Mouse (Mus musculus) liver, embryonic 14.5 days (tissue): Measurements from ENCODE around the gene Rtf2. TPM values are rescaled to one million over a fixed set of nuclear protein-coding genes. Genes with fewer than 3 reads are reported as not detected.

Experiments
- ATAC-seq: fragments of 200-750 bp; cut with Nextera tagmentation; 2 replicates; pipeline ENCODE4 v1.8.0; 2017; ENCODE audit warnings: moderate number of reproducible peaks, mild to moderate bottlenecking, moderate library complexity; ENCODE audit not compliant: insufficient read depth
- DNase-seq, 3 experiments: peaks; one replicate each; pipeline ENCODE4 v3.0.0-alpha.2; 2012 to 2013; ENCODE audit warnings: low read depth in 3 of 3, low spot score in 3 of 3
- H3K27ac ChIP-seq: fragments of 300-500 bp; sonication (generic); 2 replicates; pipeline ENCODE4 v1.5.1; 2014; ENCODE audit warnings: moderate library complexity, mild to moderate bottlenecking, control low read depth, inconsistent platforms
- H3K27me3 ChIP-seq: fragments of 300-500 bp; sonication (generic); 2 replicates; pipeline ENCODE4 v1.6.1; 2014; ENCODE audit warnings: mild to moderate bottlenecking, low read length, moderate library complexity; ENCODE audit not compliant: control insufficient read depth, insufficient read depth
- H3K36me3 ChIP-seq: fragments of 300-500 bp; sonication (generic); replicated peaks from 2 replicates; pipeline ENCODE4 v1.6.1; 2014; ENCODE audit warnings: low read depth; ENCODE audit not compliant: control insufficient read depth, insufficient read depth
- H3K4me1 ChIP-seq, 2 experiments: fragments of 200-500 bp in 1 of 2; fragments of 300-500 bp in 1 of 2; sonication (generic) in 1 of 2; replicated peaks; 2 replicates each; pipeline ENCODE4 v1.6.1; 2012 to 2014; ENCODE audit warnings: antibody characterized with exemption in 1 of 2, inconsistent platforms in 1 of 2, low read length in 1 of 2; ENCODE audit not compliant: control insufficient read depth in 2 of 2, insufficient read depth in 2 of 2
- H3K4me2 ChIP-seq: fragments of 300-500 bp; sonication (generic); 2 replicates; pipeline ENCODE4 v1.6.1; 2014; ENCODE audit warnings: low read depth, mild to moderate bottlenecking, control low read depth, moderate library complexity
- H3K4me3 ChIP-seq, 2 experiments: fragments of 200-500 bp in 1 of 2; fragments of 300-500 bp in 1 of 2; sonication (generic) in 1 of 2; 2 replicates each; pipeline ENCODE4 v1.5.1; 2012 to 2014; ENCODE audit warnings: low read depth in 2 of 2, low read length in 2 of 2, mild to moderate bottlenecking in 2 of 2, control low read depth in 1 of 2, inconsistent platforms in 1 of 2, moderate library complexity in 1 of 2; ENCODE audit not compliant: insufficient read depth in 1 of 2
- H3K9ac ChIP-seq: fragments of 300-500 bp; sonication (generic); replicated peaks from 2 replicates; pipeline ENCODE4 v1.6.1; 2014; ENCODE audit warnings: mild to moderate bottlenecking, control low read depth, moderate library complexity
- H3K9me3 ChIP-seq: fragments of 300-500 bp; sonication (generic); 2 replicates; pipeline ENCODE4 v1.6.1; 2016; ENCODE audit warnings: low read length, mixed read lengths; ENCODE audit not compliant: control insufficient read depth
- CTCF ChIP-seq: IDR thresholded peaks from 2 replicates; pipeline ENCODE4 v1.5.1; 2016; ENCODE audit warnings: antibody characterized with exemption, low read depth, control low read depth
- EP300 ChIP-seq: IDR thresholded peaks from 2 replicates; pipeline ENCODE4 v1.6.1; 2016; ENCODE audit warnings: antibody characterized with exemption, low read depth
- WGBS: fragments of 180-500 bp; shearing (Covaris S2); extraction: QIAGEN DNeasy Blood & Tissue Kit; methylation state at CpG from one replicate; pipeline ENCODE4 v1.1.7; 2014; ENCODE audit not compliant: insufficient replicate concordance; 5-methylcytosine and 5-hydroxymethylcytosine counted together
- polyA plus RNA-seq, 2 experiments: library from polyadenylated mRNA; depleted of rRNA in 1 of 2; stranded (reverse) in 1 of 2; unstranded in 1 of 2; fragments of >200 nt; fragmentation: Nextera tagmentation in 1 of 2; extraction: Ambion mirVana in 1 of 2; gene quantifications; 2 replicates each; pipeline versions ENCODE4 v1.2.1 to v1.2.3; 2012 to 2014

Rtf2 gene
- polyA plus RNA-seq, 2 experiments = 22.5 to 39.7 TPM

DNA sequence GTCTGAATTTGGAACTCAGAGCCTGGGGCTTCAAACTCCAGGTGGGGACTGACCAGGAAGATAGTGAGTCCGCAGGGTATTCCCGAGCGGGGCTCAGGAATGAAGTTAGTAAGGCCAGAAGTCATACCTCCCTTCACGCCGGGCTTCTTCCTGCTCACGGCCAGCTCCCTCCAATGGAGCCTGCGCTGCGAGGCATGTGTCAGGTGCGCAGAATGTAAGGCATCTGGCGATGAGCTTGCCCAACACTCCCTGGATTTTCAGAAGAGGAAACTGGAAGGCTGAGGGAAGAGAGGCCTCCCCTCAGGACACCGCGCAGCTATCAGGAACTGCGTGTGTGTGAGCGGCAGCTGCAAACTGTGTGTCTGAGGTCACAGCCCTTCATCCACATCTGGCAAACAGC, 61.8 kb downstream of the Rtf2 start:
- TF ChIP-seq CTCF (no peak), EP300 (no peak)
- H3K36me3 ChIP-seq = no peaks in the 10 kb centered on the region
- H3K27me3 ChIP-seq = no peaks in the 10 kb centered on the region
- no peak overlapping the region for H3K27ac ChIP-seq
- DNase-seq (no peak), ATAC-seq (no peak)
- no peak overlapping the region for H3K9ac ChIP-seq
- WGBS = 66% methylated on average over 14 of the region's 14 CpGs
- no peak overlapping the region for H3K4me2 ChIP-seq
- no peaks in the 10 kb centered on the region for H3K9me3 ChIP-seq
- H3K4me1 ChIP-seq = peaks cover 0 to 5% of the 10 kb centered on the region in 2 experiments; a peak in 3 of 4 replicates
- no peak overlapping the region for H3K4me3 ChIP-seq

DNA sequence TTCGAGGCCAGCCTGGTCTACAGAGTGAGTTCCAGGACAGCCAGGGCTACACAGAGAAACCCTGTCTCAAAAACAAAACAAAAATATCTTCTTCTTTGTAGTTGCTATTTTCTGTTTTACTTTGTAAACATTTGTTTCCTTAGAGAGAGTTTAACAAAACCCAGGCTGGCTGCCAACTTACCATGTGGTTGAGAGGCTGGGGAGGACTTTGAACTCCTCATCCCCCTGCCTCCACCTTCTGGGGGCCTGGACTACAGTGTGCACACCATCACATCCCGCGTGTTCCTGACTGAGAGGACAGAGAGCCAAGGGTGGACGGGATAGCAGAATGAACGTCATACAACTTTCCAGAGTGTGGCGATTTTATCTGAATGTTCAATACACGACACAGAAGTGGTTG, 65.8 kb downstream of the Rtf2 start:
- 60% methylated on average over 7 of the region's 7 CpGs for WGBS
- H3K4me1 ChIP-seq = no peaks in the 10 kb centered on the region
- no peak overlapping the region for H3K9ac ChIP-seq
- H3K9me3 ChIP-seq = no peaks in the 10 kb centered on the region
- H3K27ac ChIP-seq = no peak overlapping the region
- TF ChIP-seq CTCF (no peak), EP300 (no peak)
- no peak for ATAC-seq
- no peak for DNase-seq
- no peak overlapping the region for H3K4me3 ChIP-seq
- no peak overlapping the region for H3K4me2 ChIP-seq
- H3K27me3 ChIP-seq = no peaks in the 10 kb centered on the region
- no peaks in the 10 kb centered on the region for H3K36me3 ChIP-seq

DNA sequence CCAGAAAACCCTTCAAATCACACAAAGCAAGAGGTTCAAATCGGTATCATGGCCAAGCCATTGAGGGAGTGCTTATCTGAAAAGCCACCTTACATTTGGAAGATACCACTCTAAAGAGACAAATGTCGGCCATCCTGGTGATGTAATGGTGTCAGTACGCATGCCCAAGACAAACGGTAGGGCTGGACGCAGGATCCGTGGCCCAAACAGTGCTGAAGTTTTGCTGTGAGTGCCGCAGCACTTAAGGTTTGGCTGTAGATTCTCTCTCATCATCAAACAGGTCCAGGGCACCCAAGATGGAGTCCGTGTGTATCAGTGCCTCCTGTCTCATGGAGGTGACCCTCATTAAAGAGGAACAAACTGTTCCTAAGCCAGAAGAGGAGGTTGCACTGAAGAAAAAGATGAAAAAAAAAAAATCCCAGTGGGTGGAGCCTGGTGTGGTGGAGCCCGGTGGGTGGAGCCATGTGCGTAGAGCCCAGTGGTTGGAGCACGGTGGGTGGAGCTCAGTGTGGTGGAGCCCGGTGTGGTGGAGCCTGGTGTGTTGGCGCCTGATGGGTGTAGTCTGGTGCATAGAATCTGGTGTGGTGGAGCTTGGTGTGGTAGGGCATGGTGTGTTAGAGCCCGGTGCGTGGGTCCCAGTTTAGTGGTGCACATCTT, 69.8 kb downstream of the Rtf2 start:
- Histone ChIP-seq H3K4me1 (no peaks in the 10 kb centered on the region), H3K27ac (no peak overlapping the region), H3K4me3 (no peak overlapping the region), H3K4me2 (no peak overlapping the region), H3K9ac (no peak overlapping the region), H3K36me3 (no peaks in the 10 kb centered on the region), H3K27me3 (no peaks in the 10 kb centered on the region), H3K9me3 (no peaks in the 10 kb centered on the region)
- TF ChIP-seq CTCF = no peak
- no peak for TF ChIP-seq EP300
- 60% methylated on average over 15 of the region's 15 CpGs for WGBS
- ATAC-seq = no peak
- no peak for DNase-seq

DNA sequence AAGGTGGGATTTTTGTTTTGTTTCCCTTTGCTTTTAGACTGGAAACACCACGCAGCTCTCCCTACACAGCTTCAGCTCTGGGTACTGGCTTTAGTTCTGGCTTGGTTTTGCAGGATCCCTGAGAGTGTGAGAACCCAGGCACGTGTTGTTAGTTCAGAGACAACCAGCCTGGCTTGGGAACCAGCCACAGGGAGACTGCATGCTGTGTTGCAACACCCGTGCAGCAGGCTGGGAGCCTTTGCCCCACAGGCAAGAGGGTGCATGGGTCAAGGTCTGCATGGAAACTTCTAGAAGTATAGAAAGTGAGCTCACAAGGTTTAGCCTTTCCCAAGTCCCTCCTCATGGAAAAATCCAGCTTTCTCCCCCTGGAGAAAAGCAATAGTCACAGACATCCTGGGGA, 70.5 kb downstream of the Rtf2 start:
- DNase-seq = no peak

DNA sequence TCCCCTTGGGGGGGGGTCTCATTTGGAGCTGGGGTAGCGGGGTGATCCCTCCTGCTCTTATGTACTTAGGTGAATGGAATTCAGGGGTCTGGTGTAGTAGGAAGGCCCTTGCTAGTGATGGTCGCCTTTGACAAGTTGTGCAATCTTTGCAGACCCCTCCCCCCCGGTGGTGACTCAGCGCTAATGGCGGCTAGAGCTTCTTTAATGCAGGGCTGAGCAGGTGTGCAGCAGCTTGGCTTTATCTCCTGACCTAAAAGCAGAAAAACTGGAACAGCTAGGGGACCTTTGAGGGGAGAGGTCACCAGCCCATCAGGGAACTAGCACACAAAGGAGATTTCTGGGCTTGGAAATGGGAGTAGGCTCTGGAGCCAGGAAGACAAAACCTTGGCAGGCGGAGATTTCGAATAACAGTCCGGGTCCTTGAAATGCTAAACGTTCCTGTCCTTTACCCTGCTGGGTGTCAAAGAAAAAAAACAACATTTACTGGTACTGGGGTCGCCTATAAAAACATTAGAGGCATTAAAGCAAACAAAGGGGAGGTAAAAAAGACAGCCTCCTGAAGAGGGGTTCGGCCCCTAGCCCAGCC, 76.1 kb downstream of the Rtf2 start:
- ATAC-seq = no peak
- Histone ChIP-seq H3K4me1 (no peaks in the 10 kb centered on the region), H3K27me3 (no peaks in the 10 kb centered on the region), H3K4me2 (no peak overlapping the region), H3K36me3 (no peaks in the 10 kb centered on the region), H3K4me3 (no peak overlapping the region), H3K9me3 (no peaks in the 10 kb centered on the region), H3K9ac (no peak overlapping the region), H3K27ac (no peak overlapping the region)
- no peak for DNase-seq
- no peak for TF ChIP-seq EP300
- TF ChIP-seq CTCF = no peak
- 24% methylated on average over 11 of the region's 11 CpGs for WGBS

More for the DNA sequence above, 70.5 kb downstream of the Rtf2 start:
- H3K36me3 ChIP-seq = no peaks in the 10 kb centered on the region
- 33% methylated on average over 3 of the region's 3 CpGs for WGBS
- no peaks in the 10 kb centered on the region for H3K9me3 ChIP-seq
- no peak overlapping the region for H3K27ac ChIP-seq
- no peaks in the 10 kb centered on the region for H3K4me1 ChIP-seq
- H3K4me2 ChIP-seq = no peak overlapping the region
- H3K4me3 ChIP-seq = no peak overlapping the region
- no peaks in the 10 kb centered on the region for H3K27me3 ChIP-seq
- no peak overlapping the region for H3K9ac ChIP-seq
- no peak for ATAC-seq
- TF ChIP-seq CTCF = no peak
- TF ChIP-seq EP300 = no peak

Other genes starting within 250 kb of the Rtf2 start
- not detected in 2 replicates for gene Mc3r, start 192.1 kb upstream of the Rtf2 start, polyA plus RNA-seq (2012; rRNA removed)
- gene Mc3r, start 192.1 kb upstream of the Rtf2 start, polyA plus RNA-seq (2014; fragmentation: Nextera tagmentation; extraction: Ambion mirVana) = not detected in 2 replicates
- 44.5 and 61.2 TPM in 2 replicates for gene Fam210b, start 95.0 kb upstream of the Rtf2 start, polyA plus RNA-seq (2012; rRNA removed)
- gene Fam210b, start 95.0 kb upstream of the Rtf2 start, polyA plus RNA-seq (2014; fragmentation: Nextera tagmentation; extraction: Ambion mirVana) = 107 and 109 TPM in 2 replicates
- 60.1 and 64.4 TPM in 2 replicates for gene Aurka, start 70.0 kb upstream of the Rtf2 start, polyA plus RNA-seq (2012; rRNA removed)
- gene Aurka, start 70.0 kb upstream of the Rtf2 start, polyA plus RNA-seq (2014; fragmentation: Nextera tagmentation; extraction: Ambion mirVana) = 131 and 142 TPM in 2 replicates
- gene Cstf1, start 69.9 kb upstream of the Rtf2 start, polyA plus RNA-seq (2012; rRNA removed) = 22.9 and 24.0 TPM in 2 replicates
- 23.9 and 25.5 TPM in 2 replicates for gene Cstf1, start 69.9 kb upstream of the Rtf2 start, polyA plus RNA-seq (2014; fragmentation: Nextera tagmentation; extraction: Ambion mirVana)
- 0.30 and 0.45 TPM in 2 replicates for gene Cass4, start 46.8 kb upstream of the Rtf2 start, polyA plus RNA-seq (2012; rRNA removed)
- gene Cass4, start 46.8 kb upstream of the Rtf2 start, polyA plus RNA-seq (2014; fragmentation: Nextera tagmentation; extraction: Ambion mirVana) = 0.75 and 0.76 TPM in 2 replicates
- not detected in 2 replicates for gene Gcnt7, start 18.0 kb downstream of the Rtf2 start, polyA plus RNA-seq (2012; rRNA removed)
- gene Gcnt7, start 18.0 kb downstream of the Rtf2 start, polyA plus RNA-seq (2014; fragmentation: Nextera tagmentation; extraction: Ambion mirVana) = 0.24 and 0.42 TPM in 2 replicates
- gene Fam209, start 32.0 kb downstream of the Rtf2 start, polyA plus RNA-seq (2012; rRNA removed) = 0.08 and 0.12 TPM in 2 replicates
- gene Fam209, start 32.0 kb downstream of the Rtf2 start, polyA plus RNA-seq (2014; fragmentation: Nextera tagmentation; extraction: Ambion mirVana) = not detected in 2 replicates
- gene Tfap2c, start 109.0 kb downstream of the Rtf2 start, polyA plus RNA-seq (2012; rRNA removed) = 0.01 TPM in 1 of 2 replicates, not detected in the other
- gene Tfap2c, start 109.0 kb downstream of the Rtf2 start, polyA plus RNA-seq (2014; fragmentation: Nextera tagmentation; extraction: Ambion mirVana) = not detected in 2 replicates